Mouse (Mus musculus): ENCODE measurements around the gene E2f4. TPM values are rescaled to one million over a fixed set of nuclear protein-coding genes. Genes with fewer than 3 reads are reported as not detected.

Gene E2f4
- polyA plus RNA-seq, 1 experiment from 2014 or later = 266 TPM

DNA sequence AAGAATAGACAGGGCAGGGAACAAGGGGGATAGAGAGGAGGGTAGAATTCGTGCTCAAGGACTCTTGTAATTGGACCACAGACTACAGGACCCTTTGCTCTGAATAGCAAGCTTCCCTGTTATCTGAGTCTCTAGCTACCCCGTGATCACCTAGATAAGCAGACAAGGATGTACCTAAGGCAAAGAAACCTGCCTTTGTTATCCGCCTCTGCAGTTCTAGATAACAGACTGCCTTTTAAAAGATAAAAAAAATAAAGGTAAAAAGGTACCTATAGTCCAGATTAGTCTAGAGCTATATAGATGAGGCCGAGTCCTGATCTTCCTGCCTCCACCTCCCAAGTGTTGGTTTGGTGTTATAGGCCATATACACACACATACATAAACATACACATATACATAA is 45.3 kb downstream of the E2f4 start:
- Histone ChIP-seq H3K36me3 (ENCODE audit: control insufficient read depth, insufficient read depth, low read length) (peaks cover 1% of the 10 kb centered on the region; the same call in 1 of the 2 replicates), H3K9ac (ENCODE audit: low read depth, low read length) (no peak overlapping the region), H3K9me3 (ENCODE audit: control insufficient read depth, low read length) (no peaks in the 10 kb centered on the region), H3K27ac (ENCODE audit: low read depth, low read length) (no peak overlapping the region), H3K4me1 (replicated peaks; ENCODE audit: control insufficient read depth, insufficient read depth, low read length) (peaks cover 49% of the 10 kb centered on the region), H3K4me3 (ENCODE audit: low read depth, low read length) (no peak overlapping the region), H3K4me2 (no peak overlapping the region), H3K27me3 (replicated peaks; ENCODE audit: control insufficient read depth, insufficient read depth, low read length) (no peaks in the 10 kb centered on the region; the same call in 1 of the 2 replicates)
- DNase-seq (ENCODE audit: low spot score) (no peak), ATAC-seq (replicated peaks; ENCODE audit: low FRiP score) (no peak)
- WGBS = 66% methylated on average over 4 of the region's 4 CpGs

DNA sequence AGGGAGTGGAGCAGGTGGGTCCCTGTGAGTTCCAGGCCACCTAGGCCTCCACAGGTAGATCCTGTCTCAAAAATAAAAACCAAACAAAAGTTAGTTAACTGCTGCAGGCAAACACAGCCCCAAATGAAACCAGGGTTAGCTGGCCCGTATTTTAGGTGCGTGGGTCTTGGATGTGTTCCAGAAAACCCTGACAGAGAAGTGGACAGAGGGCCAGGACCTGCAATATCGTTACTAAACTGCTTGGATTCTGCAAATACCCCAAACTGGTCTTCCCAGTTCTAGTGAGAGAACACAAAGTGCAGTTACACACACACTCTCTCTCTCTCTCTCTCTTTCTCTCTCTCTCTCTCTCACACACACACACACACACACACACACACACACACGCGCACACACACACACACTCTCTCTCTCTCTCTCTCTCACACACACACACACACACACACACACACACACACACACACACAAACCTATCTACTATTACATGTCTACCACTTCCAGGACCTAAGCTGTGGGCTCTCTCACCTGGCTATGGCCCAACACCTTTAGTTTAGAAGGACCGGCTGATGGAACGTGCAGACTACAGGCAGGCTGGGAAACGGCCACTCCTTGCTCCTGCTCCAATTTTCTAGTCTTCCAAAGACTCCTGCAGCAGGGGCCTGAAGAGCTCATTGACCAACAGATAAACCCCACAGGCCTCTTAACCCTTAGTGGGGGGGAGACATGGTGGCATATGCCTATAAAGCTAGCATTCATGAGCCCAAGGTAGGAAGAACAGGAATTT is 46.5 kb downstream of the E2f4 start:
- WGBS = 69% methylated on average over 6 of the region's 8 CpGs

DNA sequence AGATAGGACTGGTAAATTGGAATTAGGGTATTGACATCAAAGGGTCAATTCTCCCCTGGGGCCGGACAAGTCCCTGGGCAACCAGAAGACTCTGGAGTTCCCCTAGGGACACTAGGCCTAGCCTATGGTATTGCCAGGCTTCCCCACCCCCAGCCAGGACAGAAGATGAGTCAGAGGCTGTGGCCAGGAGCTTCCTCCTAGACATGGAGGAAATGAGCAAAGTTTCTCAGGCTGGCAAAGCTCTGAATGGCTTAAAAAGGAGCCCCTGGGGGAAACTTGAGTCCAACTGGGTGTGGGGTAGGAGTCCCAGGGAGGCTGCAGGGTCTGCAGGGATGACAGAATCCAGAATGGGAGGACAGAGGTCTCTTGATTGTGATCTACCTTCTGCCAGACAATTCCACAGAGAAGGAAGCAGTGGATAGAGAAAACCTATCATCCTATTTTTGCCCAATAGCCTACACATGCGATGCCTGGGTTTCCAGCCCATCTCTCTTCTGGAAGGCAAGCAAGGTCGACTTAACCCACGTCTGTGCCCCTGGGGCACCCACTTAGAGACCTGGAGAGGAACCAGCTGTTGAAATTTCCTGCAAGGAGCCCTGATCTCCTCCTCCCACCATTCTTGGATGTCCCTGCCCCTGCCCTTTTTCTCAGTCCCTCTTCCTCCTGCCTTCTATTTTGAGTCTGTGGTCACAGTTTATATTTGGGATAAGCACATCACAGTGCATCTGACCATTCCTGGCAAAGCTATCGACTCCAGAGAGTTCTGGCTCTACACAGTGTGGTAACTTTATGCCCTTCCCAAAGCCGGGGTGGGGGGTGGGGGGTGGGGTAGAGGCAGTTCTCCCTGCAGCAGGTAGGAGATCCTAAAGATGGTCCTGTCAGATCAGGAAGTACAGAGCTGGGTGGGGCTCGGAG is 47.9 kb downstream of the E2f4 start:
- Histone ChIP-seq H3K9ac (ENCODE audit: low read depth, low read length) (no peak overlapping the region), H3K9me3 (ENCODE audit: control insufficient read depth, low read length) (no peaks in the 10 kb centered on the region), H3K36me3 (ENCODE audit: control insufficient read depth, insufficient read depth, low read length) (no peaks in the 10 kb centered on the region), H3K4me2 (peak overlapping the region; percentile 83), H3K4me1 (replicated peaks; ENCODE audit: control insufficient read depth, insufficient read depth, low read length) (peaks cover 36% of the 10 kb centered on the region), H3K27me3 (replicated peaks; ENCODE audit: control insufficient read depth, insufficient read depth, low read length) (peaks cover 20% of the 10 kb centered on the region), H3K4me3 (ENCODE audit: low read depth, low read length) (0 out of 2 replicates have a peak overlapping the region, but pooled peaks have one; percentile 57), H3K27ac (ENCODE audit: low read depth, low read length) (peak overlapping the region; percentile 6; the same call in 1 of the 2 replicates)
- DNase-seq (ENCODE audit: low spot score) (no peak), ATAC-seq (replicated peaks; ENCODE audit: low FRiP score) (no peak)
- 41% methylated on average over 7 of the region's 7 CpGs for WGBS

More for the DNA sequence above, 46.5 kb downstream of the E2f4 start:
- no peak overlapping the region for H3K4me2 ChIP-seq
- no peaks in the 10 kb centered on the region for H3K9me3 ChIP-seq (ENCODE audit: control insufficient read depth, low read length)
- no peaks in the 10 kb centered on the region for H3K36me3 ChIP-seq (ENCODE audit: control insufficient read depth, insufficient read depth, low read length)
- H3K27ac ChIP-seq (ENCODE audit: low read depth, low read length) = no peak overlapping the region
- H3K27me3 ChIP-seq (replicated peaks; ENCODE audit: control insufficient read depth, insufficient read depth, low read length) = peaks cover 7% of the 10 kb centered on the region
- no peak overlapping the region for H3K4me3 ChIP-seq (ENCODE audit: low read depth, low read length)
- no peak overlapping the region for H3K9ac ChIP-seq (ENCODE audit: low read depth, low read length)
- DNase-seq (ENCODE audit: low spot score) (no peak), ATAC-seq (replicated peaks; ENCODE audit: low FRiP score) (no peak)
- peaks cover 46% of the 10 kb centered on the region for H3K4me1 ChIP-seq (replicated peaks; ENCODE audit: control insufficient read depth, insufficient read depth, low read length)

DNA sequence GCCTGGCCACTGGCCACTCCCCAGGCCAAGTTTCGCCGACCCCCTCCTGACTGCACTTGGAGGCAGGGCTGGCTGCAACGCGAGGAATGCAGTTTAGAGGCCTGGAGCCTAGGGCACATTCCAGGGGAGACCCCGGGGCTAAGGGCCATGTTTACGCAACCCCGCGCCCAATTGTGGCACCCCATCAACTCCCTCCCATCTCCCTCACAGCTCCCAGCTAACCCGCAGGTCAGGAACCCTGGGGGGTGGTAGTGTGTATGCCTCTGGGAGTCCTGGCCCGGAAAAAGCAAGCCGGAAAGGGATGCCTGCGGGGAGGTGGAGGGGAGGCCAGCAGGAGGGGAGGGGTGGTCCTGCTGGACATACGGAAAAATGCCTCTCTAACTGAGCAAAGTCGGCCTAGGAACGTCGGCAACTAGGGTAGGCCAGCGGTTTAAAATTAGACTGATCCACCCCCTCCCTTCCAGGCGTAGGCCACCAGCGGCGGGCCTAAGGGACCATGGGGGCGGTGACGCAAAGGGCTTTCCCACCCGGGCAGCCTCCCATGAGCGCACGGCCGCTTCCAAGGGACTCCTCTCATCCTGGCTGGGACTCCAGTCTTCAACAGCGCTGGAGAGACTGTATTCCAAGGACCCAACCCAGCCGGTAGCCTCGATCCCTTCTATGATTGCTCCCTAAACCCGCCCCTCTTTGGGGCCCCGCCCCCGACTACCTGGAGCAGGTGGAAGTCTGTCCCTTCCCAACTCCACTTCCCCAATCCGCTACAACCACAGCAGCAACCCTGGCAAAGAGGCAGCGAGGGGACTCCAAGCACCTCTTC is 49.4 kb downstream of the E2f4 start:
- H3K4me3 ChIP-seq (ENCODE audit: low read depth, low read length) = peak overlapping the region; percentile 57
- H3K4me2 ChIP-seq = peak overlapping the region; percentile 83
- H3K9ac ChIP-seq (ENCODE audit: low read depth, low read length) = peak overlapping the region; percentile 49
- peaks cover 29% of the 10 kb centered on the region for H3K27me3 ChIP-seq (replicated peaks; ENCODE audit: control insufficient read depth, insufficient read depth, low read length)
- DNase-seq (ENCODE audit: low spot score) = peak; percentile 64
- no peaks in the 10 kb centered on the region for H3K36me3 ChIP-seq (ENCODE audit: control insufficient read depth, insufficient read depth, low read length)
- H3K9me3 ChIP-seq (ENCODE audit: control insufficient read depth, low read length) = no peaks in the 10 kb centered on the region
- ATAC-seq (replicated peaks; ENCODE audit: low FRiP score) = peak; percentile 22; the same call in 1 of the 2 replicates
- peak overlapping the region; percentile 21; the same call in 1 of the 2 replicates for H3K27ac ChIP-seq (ENCODE audit: low read depth, low read length)
- 4% methylated on average over 34 of the region's 34 CpGs for WGBS
- H3K4me1 ChIP-seq (replicated peaks; ENCODE audit: control insufficient read depth, insufficient read depth, low read length) = peaks cover 26% of the 10 kb centered on the region

DNA sequence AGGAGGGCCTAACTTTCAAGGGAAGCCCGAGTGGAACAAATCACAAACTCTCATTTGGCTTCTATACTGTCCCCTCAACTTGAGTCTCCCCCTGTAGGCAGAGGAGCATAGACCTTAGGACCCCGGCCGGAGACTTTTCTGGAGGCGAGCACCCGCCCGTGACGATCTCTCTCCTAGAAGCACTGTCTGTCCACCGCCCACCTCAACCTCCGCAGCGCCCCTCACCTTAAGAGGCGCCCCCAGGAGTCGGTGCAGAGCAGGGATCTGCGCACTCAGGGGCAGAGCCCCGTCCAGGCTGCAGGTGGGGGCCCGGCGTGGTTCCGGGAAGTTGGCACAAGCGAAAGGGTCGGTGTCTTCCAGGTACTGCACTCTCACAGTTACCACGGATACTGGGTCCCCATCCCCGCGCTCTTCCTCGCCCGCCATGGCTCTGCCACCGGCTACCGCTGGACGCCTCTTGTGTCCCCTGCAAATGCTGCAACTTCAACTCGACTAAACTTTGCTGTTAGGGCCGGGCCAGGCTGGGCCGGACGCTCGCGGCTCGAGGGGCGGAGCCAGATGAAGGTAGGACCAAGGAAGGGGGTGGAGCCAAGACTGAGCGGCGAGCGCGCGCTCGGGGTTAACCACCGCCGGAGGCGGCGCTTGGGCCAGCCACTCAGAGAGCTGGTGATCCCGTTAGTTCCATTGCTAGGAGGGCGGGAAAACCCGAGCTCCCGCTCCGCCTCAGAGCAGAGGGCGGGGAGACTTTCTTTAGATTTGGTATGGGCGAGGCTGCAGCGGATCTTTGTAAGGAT is 50.2 kb downstream of the E2f4 start, which contains the start of gene Fhod1:
Gene Fhod1, minus strand, starts transcription at position 526 of the 794 bp plus-strand sequence.
- peaks cover 29% of the 10 kb centered on the region for H3K27me3 ChIP-seq (replicated peaks; ENCODE audit: control insufficient read depth, insufficient read depth, low read length)
- no peaks in the 10 kb centered on the region for H3K9me3 ChIP-seq (ENCODE audit: control insufficient read depth, low read length)
- ATAC-seq (replicated peaks; ENCODE audit: low FRiP score) (peak; percentile 90), DNase-seq (ENCODE audit: low spot score) (peak; percentile 91)
- H3K27ac ChIP-seq (ENCODE audit: low read depth, low read length) = peak within 1 kb of the TSS; percentile 21
- peaks cover 26% of the 10 kb centered on the region for H3K4me1 ChIP-seq (replicated peaks; ENCODE audit: control insufficient read depth, insufficient read depth, low read length)
- under 1% methylated on average over 53 of the region's 53 CpGs for WGBS
- H3K4me2 ChIP-seq = peak within 1 kb of the TSS; percentile 83
- peak within 1 kb of the TSS; percentile 57 for H3K4me3 ChIP-seq (ENCODE audit: low read depth, low read length)
- H3K9ac ChIP-seq (ENCODE audit: low read depth, low read length) = peak within 1 kb of the TSS; percentile 49
- no peaks in the 10 kb centered on the region for H3K36me3 ChIP-seq (ENCODE audit: control insufficient read depth, insufficient read depth, low read length)

DNA sequence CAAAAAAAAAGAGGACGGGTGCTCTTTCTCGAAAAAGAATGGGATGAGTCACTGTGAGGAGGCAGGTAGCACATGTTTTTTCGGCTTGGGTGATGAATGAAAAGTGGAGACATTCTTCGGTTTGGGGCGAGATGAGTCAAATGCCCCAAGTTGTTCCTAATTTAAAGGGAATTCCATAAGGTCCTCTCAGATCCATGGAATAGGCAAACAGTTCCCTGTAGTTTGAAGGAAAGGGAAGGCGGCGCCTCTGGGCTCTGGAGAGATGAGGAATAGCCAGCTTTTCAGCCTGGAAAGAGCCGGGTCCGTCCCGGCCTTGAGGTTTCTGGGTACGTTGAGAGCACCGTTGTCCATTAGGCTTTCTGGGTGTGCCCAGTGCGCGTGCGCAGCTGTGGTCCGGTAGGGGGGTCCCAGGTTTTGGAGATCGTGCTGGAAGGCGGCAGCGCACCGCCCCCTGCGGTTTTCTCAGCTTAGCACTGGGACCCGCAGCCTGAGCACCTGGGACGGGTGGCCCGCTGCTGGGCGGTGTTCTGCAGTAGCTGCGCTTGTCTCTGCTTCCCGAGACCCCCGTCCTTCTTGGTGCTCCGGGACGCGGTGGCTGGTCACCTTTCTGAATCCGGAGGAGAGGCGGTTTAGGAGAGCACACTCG is 51.1 kb downstream of the E2f4 start, which contains the start of gene Slc9a5:
Gene Slc9a5, plus strand, starts transcription at position 394 of the 646 bp plus-strand sequence.
- H3K36me3 ChIP-seq (ENCODE audit: control insufficient read depth, insufficient read depth, low read length) = no peaks in the 10 kb centered on the region
- H3K4me3 ChIP-seq (ENCODE audit: low read depth, low read length) = peak within 1 kb of the TSS; percentile 57
- ATAC-seq (replicated peaks; ENCODE audit: low FRiP score) (no peak), DNase-seq (ENCODE audit: low spot score) (peak; percentile 64)
- H3K4me1 ChIP-seq (replicated peaks; ENCODE audit: control insufficient read depth, insufficient read depth, low read length) = peaks cover 26% of the 10 kb centered on the region
- H3K9ac ChIP-seq (ENCODE audit: low read depth, low read length) = peak within 1 kb of the TSS; percentile 49
- peak within 1 kb of the TSS; percentile 83 for H3K4me2 ChIP-seq
- under 1% methylated on average over 34 of the region's 34 CpGs for WGBS
- H3K9me3 ChIP-seq (ENCODE audit: control insufficient read depth, low read length) = no peaks in the 10 kb centered on the region
- peak within 1 kb of the TSS; percentile 17 for H3K27ac ChIP-seq (ENCODE audit: low read depth, low read length)
- peaks cover 29% of the 10 kb centered on the region for H3K27me3 ChIP-seq (replicated peaks; ENCODE audit: control insufficient read depth, insufficient read depth, low read length)

DNA sequence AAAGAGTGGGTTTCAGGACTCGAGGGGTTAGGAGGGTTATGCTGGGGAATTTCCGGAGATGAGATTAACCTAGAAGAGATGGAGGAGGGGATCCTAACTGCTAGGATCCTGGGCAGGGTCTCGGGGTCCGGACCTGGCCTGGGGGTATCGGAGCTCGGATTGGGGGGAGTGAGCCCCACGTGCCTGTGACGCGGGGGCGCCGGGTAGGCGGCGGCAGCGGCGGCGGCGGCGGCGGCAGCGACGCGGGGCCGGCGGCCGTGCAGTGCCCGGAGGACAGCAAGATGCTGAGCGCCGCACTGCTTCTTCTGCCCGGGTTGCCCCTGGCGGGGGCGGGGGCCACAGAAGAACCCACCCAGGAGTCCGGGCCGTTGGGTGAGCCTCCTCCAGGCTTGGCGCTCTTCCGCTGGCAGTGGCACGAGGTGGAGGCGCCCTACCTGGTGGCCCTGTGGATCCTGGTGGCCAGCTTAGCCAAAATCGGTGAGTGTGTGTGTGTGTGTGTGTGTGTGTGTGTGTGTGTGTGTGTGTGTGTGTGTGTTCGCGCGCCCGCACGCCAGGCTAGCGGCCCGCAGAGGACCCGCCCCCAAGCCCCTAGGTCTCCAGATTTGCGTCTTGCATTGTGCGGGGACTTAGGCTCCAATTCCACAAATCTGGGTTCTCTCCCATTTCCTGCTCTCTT is 51.8 kb downstream of the E2f4 start:
- Histone ChIP-seq H3K27ac (ENCODE audit: low read depth, low read length) (no peak overlapping the region), H3K4me3 (ENCODE audit: low read depth, low read length) (peak overlapping the region; percentile 57), H3K9ac (ENCODE audit: low read depth, low read length) (peak overlapping the region; percentile 43), H3K4me2 (peak overlapping the region; percentile 83), H3K9me3 (ENCODE audit: control insufficient read depth, low read length) (no peaks in the 10 kb centered on the region), H3K4me1 (replicated peaks; ENCODE audit: control insufficient read depth, insufficient read depth, low read length) (peaks cover 26% of the 10 kb centered on the region), H3K27me3 (replicated peaks; ENCODE audit: control insufficient read depth, insufficient read depth, low read length) (peaks cover 29% of the 10 kb centered on the region), H3K36me3 (ENCODE audit: control insufficient read depth, insufficient read depth, low read length) (no peaks in the 10 kb centered on the region)
- no peak for ATAC-seq (replicated peaks; ENCODE audit: low FRiP score)
- WGBS = 2% methylated on average over 45 of the region's 48 CpGs
- no peak for DNase-seq (ENCODE audit: low spot score)

Data from liver, embryonic 11.5 days (tissue).